ENCODE assay signal across 7 mouse cellular contexts in genomic region chr3:31093196-31093595, GRCm38 (mm10). TPM values are rescaled to one million over a fixed set of nuclear protein-coding genes. Genes with fewer than 3 reads are reported as not detected.
DNase-seq lines count a peak whose midpoint lies in the region; ATAC-seq lines count a peak whose summit lies in the region.

No protein-coding gene starts in this region.

- ATAC-seq in embryonic facial prominence, embryonic 15.5 days (ENCODE audit: insufficient number of reproducible peaks, low FRiP score, low TSS enrichment, low read depth): no peak
- peak; percentile 4 for ATAC-seq in hindbrain, embryonic 13.5 days (ENCODE audit: low FRiP score)
- ATAC-seq in midbrain, embryonic 14.5 days (ENCODE audit: low FRiP score, low TSS enrichment): peak; percentile 31

- H3K27ac ChIP-seq in embryonic facial prominence, embryonic 15.5 days (replicated peaks): peak overlapping the region; percentile 98
- peak overlapping the region; percentile 100 for H3K27ac ChIP-seq in hindbrain, embryonic 13.5 days
- H3K27ac ChIP-seq in midbrain, embryonic 14.5 days (replicated peaks; ENCODE audit: low read depth, low read length): peak overlapping the region; percentile 100

- peak; percentile 55 for DNase-seq in ES-CJ7 (ENCODE audit: low read depth, low spot score)
- DNase-seq in T-cell, adult 2 months (ENCODE audit: low spot score): peak; percentile 28
- DNase-seq in left cerebral cortex, postnatal 10 days (ENCODE audit: extremely low spot score in 1 of 2, low spot score in 2 of 2): peak; percentile 56 to 67
- peak; percentile 85 for DNase-seq in midbrain, embryonic 14.5 days
- DNase-seq in testis, postnatal 14 days (ENCODE audit: low spot score): peak; percentile 46

- H3K9me3 ChIP-seq in embryonic facial prominence, embryonic 15.5 days (replicated peaks): no peaks in the 10 kb centered on the region
- H3K9me3 ChIP-seq in hindbrain, embryonic 13.5 days: no peaks in the 10 kb centered on the region
- H3K9me3 ChIP-seq in midbrain, embryonic 14.5 days (ENCODE audit: control insufficient read depth, low read length): no peaks in the 10 kb centered on the region

- no peaks in the 10 kb centered on the region for H3K27me3 ChIP-seq in embryonic facial prominence, embryonic 15.5 days
- no peaks in the 10 kb centered on the region for H3K27me3 ChIP-seq in hindbrain, embryonic 13.5 days
- H3K27me3 ChIP-seq in midbrain, embryonic 14.5 days (ENCODE audit: control insufficient read depth, insufficient read depth, low read length): no peaks in the 10 kb centered on the region

- WGBS in embryonic facial prominence, embryonic 15.5 days: 4% methylated on average over 13 of the region's 13 CpGs
- WGBS in hindbrain, embryonic 13.5 days: 3% methylated on average over 13 of the region's 13 CpGs
- 1% methylated on average over 13 of the region's 13 CpGs for WGBS in midbrain, embryonic 14.5 days

- no peaks in the 10 kb centered on the region for H3K36me3 ChIP-seq in embryonic facial prominence, embryonic 15.5 days
- H3K36me3 ChIP-seq in hindbrain, embryonic 13.5 days: 0 out of 2 replicates have a peak, but pooled peaks cover 4% of the 10 kb centered on the region
- H3K36me3 ChIP-seq in midbrain, embryonic 14.5 days (ENCODE audit: control insufficient read depth, insufficient read depth, low read length): 0 out of 2 replicates have a peak, but pooled peaks cover 5% of the 10 kb centered on the region

- peak overlapping the region; percentile 70 for H3K4me3 ChIP-seq in embryonic facial prominence, embryonic 15.5 days (replicated peaks)
- H3K4me3 ChIP-seq in hindbrain, embryonic 13.5 days: peak overlapping the region; percentile 82
- peak overlapping the region; percentile 97 for H3K4me3 ChIP-seq in midbrain, embryonic 14.5 days (replicated peaks; ENCODE audit: low read depth, low read length)

- H3K4me2 ChIP-seq in embryonic facial prominence, embryonic 15.5 days (replicated peaks): peak overlapping the region; percentile 67
- peak overlapping the region; percentile 77 for H3K4me2 ChIP-seq in hindbrain, embryonic 13.5 days
- H3K4me2 ChIP-seq in midbrain, embryonic 14.5 days (ENCODE audit: low read length): peak overlapping the region; percentile 86

- 0 out of 2 replicates have a peak overlapping the region, but pooled peaks have one; percentile 4 for H3K9ac ChIP-seq in embryonic facial prominence, embryonic 15.5 days
- peak overlapping the region; percentile 95 for H3K9ac ChIP-seq in hindbrain, embryonic 13.5 days
- H3K9ac ChIP-seq in midbrain, embryonic 14.5 days (replicated peaks; ENCODE audit: low read length): peak overlapping the region; percentile 89; the same call in 1 of the 2 replicates

- intact Hi-C loops in left cerebral cortex, postnatal 10 days (cut with DNase I): no loop called here

- peaks cover 20% of the 10 kb centered on the region for H3K4me1 ChIP-seq in embryonic facial prominence, embryonic 15.5 days
- peaks cover 22% of the 10 kb centered on the region for H3K4me1 ChIP-seq in hindbrain, embryonic 13.5 days (replicated peaks)
- H3K4me1 ChIP-seq in midbrain, embryonic 14.5 days (ENCODE audit: control insufficient read depth, insufficient read depth, low read length): peaks cover 27% of the 10 kb centered on the region

RNA-seq across cellular contexts. Expression of gene Skil, which starts 1.7 kb away (rescaled TPM):
- polyA plus RNA-seq in embryonic facial prominence, embryonic 15.5 days (2015; fragmentation: Nextera tagmentation; extraction: Ambion mirVana): 15.8 and 16.7 TPM in 2 replicates
- polyA plus RNA-seq in hindbrain, embryonic 13.5 days (2015; fragmentation: Nextera tagmentation; extraction: Ambion mirVana): 33.5 and 34.4 TPM in 2 replicates
- 10 to 100 TPM; 64.4 to 66.2 TPM for total RNA-seq in left cerebral cortex, postnatal 10 days (2021)
- polyA plus RNA-seq in midbrain, embryonic 14.5 days (2014; fragmentation: Nextera tagmentation; extraction: Ambion mirVana): 35.0 and 42.4 TPM in 2 replicates

RNA-seq across cellular contexts. Expression of gene Cldn11, which starts 56.5 kb away (rescaled TPM):
- polyA plus RNA-seq in embryonic facial prominence, embryonic 15.5 days (2015; fragmentation: Nextera tagmentation; extraction: Ambion mirVana): 16.3 and 34.5 TPM in 2 replicates
- 52.1 and 53.9 TPM in 2 replicates for polyA plus RNA-seq in hindbrain, embryonic 13.5 days (2015; fragmentation: Nextera tagmentation; extraction: Ambion mirVana)
- 10 to 100 TPM; 25.6 to 43.0 TPM for total RNA-seq in left cerebral cortex, postnatal 10 days (2021)
- 0.86 and 37.3 TPM in 2 replicates for polyA plus RNA-seq in midbrain, embryonic 14.5 days (2014; fragmentation: Nextera tagmentation; extraction: Ambion mirVana)

Comparison
In these comparisons a context has a peak if more than half of its experiments do, and no peak if none do; other contexts are left out.
1. DNase-seq: peak in every context shown above with its lines; median percentile 85 in midbrain, embryonic 14.5 days; 62 in left cerebral cortex, postnatal 10 days; 55 in ES-CJ7; 46 in testis, postnatal 14 days; 28 in T-cell, adult 2 months.
2. H3K9ac ChIP-seq: peak in every context shown above with its lines; median percentile 95 in hindbrain, embryonic 13.5 days; 89 in midbrain, embryonic 14.5 days; 4 in embryonic facial prominence, embryonic 15.5 days.